In genomic region chr9:6424606-6425005, GRCm38 (mm10) we compare ENCODE assay signal across 10 mouse cellular contexts.
"Had no signal": no experiment of that assay in that cellular context is flagged by ENCODE, and none has a peak within 500 bp of the region (broad histone marks: within the 10 kb centered on the region; RNA-seq: fewer than 3 reads in every experiment).

No protein-coding gene starts in this region.

- H3K27ac ChIP-seq: kidney, embryonic 15.5 days; limb, embryonic 13.5 days; liver, embryonic 14.5 days; neural tube, embryonic 12.5 days had no signal

- H3K36me3 ChIP-seq: kidney, embryonic 15.5 days; limb, embryonic 13.5 days; neural tube, embryonic 12.5 days had no signal

- H3K9ac ChIP-seq: kidney, embryonic 15.5 days; limb, embryonic 13.5 days; liver, embryonic 14.5 days; neural tube, embryonic 12.5 days had no signal

- H3K4me1 ChIP-seq: kidney, embryonic 15.5 days; limb, embryonic 13.5 days; neural tube, embryonic 12.5 days had no signal

- H3K9me3 ChIP-seq: kidney, embryonic 15.5 days; limb, embryonic 13.5 days; neural tube, embryonic 12.5 days had no signal

- H3K4me3 ChIP-seq: kidney, embryonic 15.5 days; limb, embryonic 13.5 days; neural tube, embryonic 12.5 days had no signal

- H3K4me2 ChIP-seq: kidney, embryonic 15.5 days; limb, embryonic 13.5 days; neural tube, embryonic 12.5 days had no signal

- H3K27me3 ChIP-seq: kidney, embryonic 15.5 days; limb, embryonic 13.5 days; neural tube, embryonic 12.5 days had no signal

- DNase-seq: kidney, postnatal 14 days; left cerebral cortex, postnatal 4 days; lung, adult 18-20 months; midbrain, embryonic 14.5 days; right cerebral cortex, postnatal 14 days; thymus, postnatal 36 days had no signal
